Mouse (Mus musculus): ENCODE data around the gene Kansl3.

Gene Kansl3

DNA sequence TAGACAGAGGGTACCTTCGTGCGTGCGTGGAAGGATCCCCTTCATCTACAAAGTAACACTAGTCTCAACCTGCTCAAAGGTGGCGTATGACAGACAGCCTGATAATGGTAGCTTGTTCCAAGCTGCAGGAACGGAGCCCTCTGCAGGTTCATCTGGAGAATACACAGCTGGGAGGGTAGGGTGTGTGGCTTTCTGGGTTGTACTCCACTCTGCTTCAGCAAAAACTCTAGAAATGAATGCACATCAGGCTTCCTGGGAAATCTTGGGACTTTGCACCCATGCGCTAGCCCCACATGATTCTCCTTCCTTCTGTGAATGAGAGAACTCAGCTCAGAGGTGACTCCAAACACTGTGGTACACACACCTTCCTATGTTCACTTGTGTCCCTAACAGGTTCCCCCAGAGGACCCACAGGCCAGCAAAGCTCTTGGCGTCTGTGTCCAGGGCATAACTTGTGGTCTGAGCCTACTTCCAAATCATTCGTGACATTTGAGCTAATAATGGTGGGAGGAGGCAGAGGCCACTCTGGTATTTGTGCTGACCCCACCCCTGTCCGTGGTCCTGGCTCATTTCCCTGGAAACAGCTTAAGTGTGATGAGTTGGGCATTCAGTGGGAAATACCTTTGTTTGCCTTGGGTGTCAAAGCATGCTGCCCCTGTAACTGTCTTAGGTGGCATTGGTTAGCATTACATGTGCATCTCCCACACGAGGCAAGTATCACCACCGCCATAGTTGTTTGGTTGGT lies 47.0 kb downstream of the Kansl3 start:
- DNase-seq (ENCODE audit: extremely low read depth, low read depth), result no peak

GRCm38 (mm10) chr1:36321164-36321563 lies 47.8 kb downstream of the Kansl3 start:
- no peak for DNase-seq (ENCODE audit: extremely low read depth, low read depth)

DNA sequence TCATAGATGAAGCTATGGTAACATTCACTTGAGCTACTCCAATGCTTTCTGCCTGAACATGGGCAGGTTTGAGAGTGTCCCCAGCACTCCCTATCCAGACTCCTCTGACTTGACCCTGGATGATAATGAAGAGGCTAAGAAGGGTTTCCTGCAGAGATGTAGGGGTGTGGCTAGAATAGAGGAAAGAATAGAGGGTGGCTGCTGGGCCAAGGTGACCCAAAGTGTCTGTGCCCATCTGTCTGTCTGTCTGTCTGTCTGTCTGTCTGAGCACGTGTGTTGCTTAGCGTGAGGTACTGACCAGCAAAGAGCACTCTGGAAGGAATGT lies 53.2 kb downstream of the Kansl3 start:
- DNase-seq (ENCODE audit: extremely low read depth, low read depth), result no peak

DNA sequence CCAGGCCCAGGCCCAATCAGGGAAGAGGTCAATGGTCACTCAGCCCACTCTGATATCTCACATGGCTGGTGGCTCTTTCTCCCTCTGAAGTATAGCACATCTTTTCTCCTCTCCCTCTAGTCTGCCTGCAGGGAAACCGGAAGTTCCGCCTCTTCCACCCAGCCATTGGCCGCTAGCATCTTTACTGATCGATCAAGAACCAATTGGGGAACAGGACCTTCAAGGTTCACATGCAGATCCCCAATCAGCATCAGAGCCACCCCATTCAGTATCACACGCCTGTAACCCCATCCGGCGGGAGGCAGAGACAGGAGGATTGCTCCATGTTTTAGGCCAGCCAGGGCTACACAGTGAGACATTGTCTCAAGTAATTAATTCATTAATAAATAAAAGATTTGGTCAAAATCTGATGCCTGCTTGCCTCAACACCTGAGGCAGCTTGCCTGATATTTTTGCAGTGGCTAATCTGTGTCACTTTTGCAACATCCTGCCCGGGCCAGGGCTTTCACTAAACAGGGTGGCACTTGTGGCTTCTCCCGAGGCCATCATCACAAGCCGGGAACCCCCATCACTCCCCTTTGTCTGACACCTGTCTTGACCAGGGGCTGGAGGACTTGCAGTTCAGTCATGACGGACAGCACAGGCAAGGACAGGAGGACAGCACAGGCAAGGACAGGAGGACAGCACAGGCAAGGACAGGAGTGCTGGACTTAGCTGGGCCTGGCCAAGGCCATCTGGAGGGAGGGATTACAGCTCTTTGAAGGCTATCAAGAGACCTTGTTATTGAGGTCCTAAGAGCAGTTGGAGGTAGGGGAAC lies 53.8 kb downstream of the Kansl3 start:
- DNase-seq (ENCODE audit: extremely low read depth, low read depth), result peak; percentile 85

DNA sequence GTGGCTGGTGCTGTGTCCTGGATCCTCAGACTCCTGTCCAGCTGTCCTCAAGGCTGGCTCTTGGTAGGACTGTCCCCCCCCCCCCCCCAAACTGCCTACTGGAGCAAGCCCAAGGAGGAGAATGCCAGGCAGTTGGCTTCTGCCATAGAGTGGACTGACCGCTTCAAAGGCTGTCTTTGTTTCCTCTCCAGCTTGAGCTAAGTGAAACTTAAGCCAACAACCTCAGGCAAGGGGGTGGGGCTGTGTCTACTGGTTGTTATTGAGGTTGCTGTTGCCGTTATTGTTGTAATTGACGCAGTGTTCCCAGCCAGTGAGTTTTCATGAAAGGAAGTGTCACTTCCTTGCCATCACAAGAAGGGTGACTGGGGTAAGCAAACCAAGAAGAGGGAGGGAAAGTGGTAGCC lies 59.5 kb downstream of the Kansl3 start:
- DNase-seq (ENCODE audit: extremely low read depth, low read depth), result no peak

DNA sequence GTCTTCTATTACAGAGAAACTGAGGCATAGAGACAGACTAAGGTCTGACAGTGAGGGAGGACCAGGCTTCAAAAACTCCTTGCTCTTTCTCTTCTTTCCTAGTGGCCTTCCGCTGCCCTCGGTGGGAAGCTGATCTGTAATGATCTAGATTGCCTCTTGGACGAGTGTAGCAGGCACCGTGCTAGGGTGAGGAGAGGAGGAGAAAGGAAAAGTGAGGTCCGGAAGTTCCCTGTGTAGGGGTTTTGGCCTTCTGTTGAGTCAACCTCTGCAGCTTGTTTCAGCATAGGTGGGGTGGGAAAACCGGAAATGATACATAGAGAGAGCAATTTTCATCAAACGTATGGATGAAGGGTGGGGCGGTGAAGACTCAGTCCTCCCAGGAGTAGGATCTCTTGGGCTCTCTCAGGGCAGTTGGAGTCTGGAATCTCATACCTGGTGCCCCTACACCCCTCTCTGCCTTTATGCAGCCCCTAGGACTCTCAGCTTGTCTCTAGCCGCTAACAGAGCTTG lies 60.0 kb downstream of the Kansl3 start:
- no peak for DNase-seq (ENCODE audit: extremely low read depth, low read depth)

DNA sequence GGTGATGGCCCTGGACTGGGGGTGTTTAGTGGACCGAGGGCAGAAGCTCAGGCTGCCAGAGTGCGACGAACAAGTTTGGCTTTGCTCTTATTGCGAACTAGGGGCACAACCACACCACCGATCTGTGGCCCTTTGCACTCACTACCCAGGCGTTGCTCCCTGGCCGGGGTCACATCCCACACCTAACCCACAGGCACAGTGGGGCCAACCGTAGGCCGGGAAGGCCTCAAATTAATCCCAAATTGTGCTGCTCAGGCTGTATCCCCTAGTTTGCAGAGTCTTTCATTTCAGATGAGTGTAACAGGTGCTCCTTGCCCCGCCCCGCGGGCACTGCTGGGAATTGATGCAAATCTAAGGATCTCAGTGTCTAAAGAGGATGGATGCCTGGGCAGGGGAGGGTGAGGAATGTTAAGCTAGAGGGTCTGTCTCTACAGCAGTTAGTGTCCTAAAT lies 60.5 kb downstream of the Kansl3 start:
- DNase-seq (ENCODE audit: extremely low read depth, low read depth), result no peak

DNA sequence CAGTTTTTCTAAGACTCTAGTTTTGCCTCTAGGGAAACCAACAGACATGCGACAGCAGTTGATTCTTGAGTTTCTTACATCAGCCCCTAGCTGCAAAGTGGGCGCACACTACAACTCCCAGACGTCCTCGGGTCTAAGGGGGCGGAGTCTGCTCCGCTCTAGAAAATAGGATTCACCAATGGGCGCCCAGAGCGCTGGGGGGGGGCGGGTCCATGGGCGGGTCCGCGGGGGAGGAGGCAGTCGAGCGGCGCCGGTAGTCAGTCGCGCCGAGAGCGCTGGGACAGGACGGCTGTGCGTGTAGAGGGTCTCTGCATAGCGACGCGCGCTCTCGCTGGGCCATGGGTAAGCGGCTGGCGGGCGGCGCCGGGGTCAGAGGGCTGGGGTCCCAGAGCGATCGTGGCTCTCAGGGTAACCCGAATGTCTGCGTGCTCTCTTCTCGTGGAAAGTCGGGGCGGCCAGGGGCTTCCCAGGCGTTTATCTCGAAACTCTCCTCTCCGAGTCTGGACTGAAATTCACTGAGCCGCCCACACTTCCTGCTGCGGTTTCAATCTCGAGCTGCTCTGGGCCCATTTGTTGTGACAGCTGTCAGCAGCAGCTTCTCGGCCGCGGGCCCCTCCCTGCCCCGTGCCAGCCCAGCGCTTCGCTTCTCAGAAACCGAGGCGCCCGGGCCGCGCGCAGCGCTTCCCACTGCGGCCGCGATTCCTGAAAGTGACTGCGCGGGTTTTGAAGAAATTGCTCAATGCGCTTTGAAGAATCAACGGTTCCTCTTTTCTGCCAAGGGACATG lies 61.3 kb downstream of the Kansl3 start, which contains the start of gene Arid5a:
Gene Arid5a, plus strand, starts transcription at position 239 of the 786 bp plus-strand sequence.
- peak; percentile 82 for DNase-seq (ENCODE audit: extremely low read depth, low read depth)

GRCm38 (mm10) chr1:36307121-36307494 lies 61.9 kb downstream of the Kansl3 start:
- DNase-seq (ENCODE audit: extremely low read depth, low read depth), result peak; percentile 35

DNA sequence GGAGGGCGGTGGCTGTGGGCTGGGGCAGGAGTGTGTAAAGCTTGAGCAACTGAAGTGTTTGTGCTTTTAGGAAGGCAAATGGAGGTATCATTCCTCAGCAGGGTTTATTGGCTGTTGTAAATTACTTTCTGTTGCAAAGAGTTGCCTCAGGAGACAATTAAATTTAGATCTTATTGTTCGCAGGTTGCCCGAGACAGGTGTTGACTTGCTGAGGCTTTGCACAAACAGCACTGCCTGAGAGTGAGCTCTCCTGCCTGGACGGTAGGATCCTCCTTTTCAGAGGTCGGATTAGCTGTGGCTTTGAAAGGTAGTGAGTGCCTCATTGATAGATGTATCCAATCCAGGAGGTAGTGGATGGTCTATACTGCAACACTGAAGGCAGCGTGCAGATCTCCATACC lies 62.9 kb downstream of the Kansl3 start:
- no peak for DNase-seq (ENCODE audit: extremely low read depth, low read depth)

GRCm38 (mm10) chr1:36304764-36305163 lies 64.2 kb downstream of the Kansl3 start:
- no peak for DNase-seq (ENCODE audit: extremely low read depth, low read depth)

- no peak for DNase-seq (ENCODE audit: extremely low read depth, low read depth)
Observed at GRCm38 (mm10) chr1:36303381-36304320, 65.3 kb downstream of the Kansl3 start.

DNA sequence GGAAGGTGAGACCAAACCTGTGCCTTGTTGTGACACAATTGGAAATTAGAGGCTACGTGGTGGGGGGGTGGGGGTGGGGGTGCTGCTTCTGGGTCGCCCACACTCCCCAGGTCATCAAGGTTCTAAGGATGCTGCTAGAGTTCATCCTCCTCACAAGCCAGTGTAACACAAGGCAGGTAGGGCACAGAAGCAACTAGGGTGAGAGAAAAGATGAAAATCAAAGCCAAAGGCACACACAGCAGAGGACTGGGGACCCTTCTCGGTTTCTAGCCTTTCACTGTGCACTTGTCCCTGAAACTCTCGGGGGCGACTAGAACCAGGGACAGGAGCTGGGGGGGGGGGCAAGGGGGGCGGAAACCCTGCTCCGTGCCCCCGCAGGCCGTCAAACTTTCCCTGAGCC lies 66.0 kb downstream of the Kansl3 start:
- DNase-seq (ENCODE audit: extremely low read depth, low read depth), result no peak

DNA sequence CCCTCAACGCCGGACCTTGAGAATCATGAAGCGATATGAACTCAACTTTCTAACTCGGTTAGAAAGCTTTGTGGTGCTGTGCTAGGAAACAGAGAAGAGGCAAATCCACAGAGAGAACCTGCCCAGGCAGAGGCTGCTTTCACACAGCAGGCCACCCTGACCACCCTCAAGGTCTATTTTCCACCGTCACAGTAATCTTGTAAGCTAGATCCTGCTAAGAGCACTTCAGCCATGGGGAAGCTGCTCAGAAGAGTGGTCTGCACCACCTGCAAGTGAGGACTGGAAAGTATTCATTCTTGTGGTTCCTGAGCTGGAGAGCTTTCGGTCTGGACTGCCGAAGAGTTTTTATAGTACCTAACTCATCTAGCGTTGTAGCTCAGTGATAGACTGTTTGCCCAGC lies 66.7 kb downstream of the Kansl3 start:
- DNase-seq (ENCODE audit: extremely low read depth, low read depth), result no peak

DNA sequence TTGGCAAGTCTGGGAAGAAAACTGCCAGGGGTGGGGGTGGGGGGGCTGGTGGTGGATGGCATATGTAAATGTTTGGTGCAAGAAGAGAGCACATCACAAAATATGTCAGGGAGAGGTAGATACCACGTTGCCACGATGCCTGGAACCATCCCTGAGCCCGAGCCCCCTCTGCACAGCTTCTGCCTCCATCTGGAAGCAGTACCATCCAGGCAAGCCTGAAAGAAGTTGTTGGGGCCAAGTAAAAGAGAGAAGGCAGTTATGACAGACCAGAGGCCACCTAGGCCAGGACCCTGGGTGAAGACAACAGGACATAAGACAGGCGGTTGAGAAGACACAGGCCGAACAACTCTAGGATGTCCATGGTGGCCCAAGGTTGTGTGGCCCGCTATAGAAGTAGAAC lies 68.5 kb downstream of the Kansl3 start:
- no peak for DNase-seq (ENCODE audit: extremely low read depth, low read depth)

DNA sequence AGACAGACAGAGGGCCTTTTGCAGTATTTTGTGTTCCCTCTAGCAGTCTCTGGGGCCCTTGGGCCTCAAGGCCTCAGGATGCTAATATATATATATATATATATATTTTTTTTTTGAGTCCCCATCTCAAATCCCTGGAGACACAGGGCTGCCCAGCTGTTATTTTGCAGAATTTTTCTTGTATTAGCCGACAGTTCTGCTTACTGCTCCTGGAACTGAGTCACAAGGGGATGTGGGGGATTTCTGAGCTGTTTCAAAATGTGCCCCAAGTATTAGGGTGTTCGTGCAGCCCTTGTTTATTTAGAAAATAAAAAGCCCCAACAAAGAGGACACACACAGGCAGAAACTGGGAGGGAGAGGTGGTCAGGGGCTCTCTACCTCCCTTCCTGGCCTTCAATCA lies 69.3 kb downstream of the Kansl3 start:
- DNase-seq (ENCODE audit: extremely low read depth, low read depth), result no peak

DNA sequence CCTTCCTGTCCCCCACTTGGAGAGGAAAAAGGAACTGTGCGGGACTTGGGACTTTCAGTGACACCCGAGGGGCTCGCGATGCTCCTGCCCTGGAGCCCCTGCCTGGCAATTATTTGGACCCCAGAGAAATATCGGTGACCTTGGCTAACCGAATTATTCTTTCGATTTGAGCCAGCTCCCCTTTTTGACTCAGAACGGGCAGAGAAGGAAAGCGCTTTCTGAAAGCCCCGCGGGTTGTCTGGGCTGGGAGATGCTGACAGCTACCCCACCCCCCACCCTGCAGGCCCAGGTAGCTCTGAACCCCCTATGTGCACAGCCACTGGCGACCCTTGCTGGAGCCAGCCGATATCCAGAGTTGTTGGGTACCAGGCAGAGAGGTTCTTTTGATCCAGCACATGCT lies 69.9 kb downstream of the Kansl3 start:
- DNase-seq (ENCODE audit: extremely low read depth, low read depth), result no peak

- DNase-seq (ENCODE audit: extremely low read depth, low read depth), result no peak
Observed at GRCm38 (mm10) chr1:36298107-36298506, 70.9 kb downstream of the Kansl3 start.

- DNase-seq (ENCODE audit: extremely low read depth, low read depth), result no peak
Observed at GRCm38 (mm10) chr1:36296466-36297149, 72.4 kb downstream of the Kansl3 start.

GRCm38 (mm10) chr1:36294402-36294801 lies 74.6 kb downstream of the Kansl3 start:
- DNase-seq (ENCODE audit: extremely low read depth, low read depth), result no peak

Measured in MEL-GATA-1-ER (cell line).